Mouse (Mus musculus) gastrocnemius, adult 8-10 months (tissue): ENCODE measurements around the gene Mill2. TPM values are rescaled to one million over a fixed set of nuclear protein-coding genes. Genes with fewer than 3 reads are reported as not detected.

Source experiments
- DNase-seq, 2 experiments: peaks; one replicate each; pipeline ENCODE4 v3.0.0; 2022; ENCODE audit warnings: low spot score in 2 of 2
- total RNA-seq, 4 experiments: library from RNA; stranded (reverse); gene quantifications; 2 replicates each; pipeline ENCODE4 v1.2.4; 2022

Mill2 gene
- total RNA-seq, 4 experiments from 2014 or later: 1.8 to 2.8 (median 2.1) TPM

- DNase-seq: peak; percentile 22 to 25
These were observed 33.5 kb downstream of the Mill2 start for GRCm38 (mm10) chr7:18873253-18873652.

- no peak for DNase-seq
These were observed 35.6 kb downstream of the Mill2 start for GRCm38 (mm10) chr7:18875372-18875771.

GRCm38 (mm10) chr7:18878691-18879090 is 38.9 kb downstream of the Mill2 start:
- no peak for DNase-seq

- no peak for DNase-seq
These were observed 44.4 kb downstream of the Mill2 start for GRCm38 (mm10) chr7:18883991-18884744.

- no peak for DNase-seq
These were observed 45.1 kb downstream of the Mill2 start for GRCm38 (mm10) chr7:18884745-18885422.

GRCm38 (mm10) chr7:18886963-18887362 is 47.2 kb downstream of the Mill2 start:
- no peak for DNase-seq

GRCm38 (mm10) chr7:18890848-18891247 is 51.1 kb downstream of the Mill2 start:
- DNase-seq: no peak

- DNase-seq: peak; percentile 49 to 65
These were observed 52.3 kb downstream of the Mill2 start for GRCm38 (mm10) chr7:18891872-18892599.

- DNase-seq: no peak
These were observed 53.2 kb downstream of the Mill2 start for GRCm38 (mm10) chr7:18893009-18893408.

- peak; percentile 15 to 36 for DNase-seq
These were observed 54.1 kb downstream of the Mill2 start for GRCm38 (mm10) chr7:18893651-18894430.

GRCm38 (mm10) chr7:18896536-18896935 is 56.8 kb downstream of the Mill2 start:
- peak in 1 of 2 experiments; percentile 28 for DNase-seq

GRCm38 (mm10) chr7:18900513-18900912 is 60.7 kb downstream of the Mill2 start:
- DNase-seq: no peak

GRCm38 (mm10) chr7:18902486-18902885 is 62.7 kb downstream of the Mill2 start:
- no peak for DNase-seq

GRCm38 (mm10) chr7:18904971-18905370 is 65.2 kb downstream of the Mill2 start:
- no peak for DNase-seq

GRCm38 (mm10) chr7:18909797-18910196 is 70.0 kb downstream of the Mill2 start:
- no peak for DNase-seq

- peak; percentile 97 to 98 for DNase-seq
These were observed 70.6 kb downstream of the Mill2 start, which contains the start of gene Ccdc61 for GRCm38 (mm10) chr7:18910241-18910831. Ccdc61 (minus strand) TSS chr7:18910415.

Other genes starting within 250 kb of the Mill2 start
- gene Psg23, start 223.5 kb upstream of the Mill2 start, total RNA-seq: not detected
- not detected for gene Psg21, start 183.2 kb upstream of the Mill2 start, total RNA-seq
- not detected for gene Psg20, start 153.8 kb upstream of the Mill2 start, total RNA-seq
- not detected for gene Psg22, start 121.9 kb upstream of the Mill2 start, total RNA-seq
- not detected for gene Psg19, start 41.4 kb upstream of the Mill2 start, total RNA-seq
- not detected for gene Psg17, start 18.4 kb upstream of the Mill2 start, total RNA-seq
- gene Pglyrp1, start 31.4 kb downstream of the Mill2 start, total RNA-seq: under 1 TPM in 2 of 4 experiments, not detected in 2; 0.39 to 0.45 TPM
- gene Ccdc61, start 70.4 kb downstream of the Mill2 start, total RNA-seq: 1 to 10 TPM; 4.0 to 5.6 (median 4.7) TPM
- 1 to 10 TPM in 1 of 4 experiments, under 1 TPM in 3; 0.63 to 1.4 (median 0.97) TPM for gene Nova2, start 85.9 kb downstream of the Mill2 start, total RNA-seq
- gene Nanos2, start 147.4 kb downstream of the Mill2 start, total RNA-seq: not detected
- 10 to 100 TPM in 2 of 4 experiments, 1 to 10 TPM in 2; 8.0 to 10.6 (median 9.9) TPM for gene Mypop, start 151.3 kb downstream of the Mill2 start, total RNA-seq
- 10 to 100 TPM; 19.3 to 20.7 (median 19.7) TPM for gene Irf2bp1, start 164.1 kb downstream of the Mill2 start, total RNA-seq
- gene Foxa3, start 183.6 kb downstream of the Mill2 start, total RNA-seq: not detected
- gene Sympk, start 184.4 kb downstream of the Mill2 start, total RNA-seq: 10 to 100 TPM; 70.2 to 93.3 (median 83.6) TPM
- gene Rsph6a, start 214.7 kb downstream of the Mill2 start, total RNA-seq: not detected
- 10 to 100 TPM; 34.9 to 41.8 (median 39.9) TPM for gene Dmwd, start 236.3 kb downstream of the Mill2 start, total RNA-seq
- 100 to 1,000 TPM; 235 to 255 (median 240) TPM for gene Dmpk, start 243.9 kb downstream of the Mill2 start, total RNA-seq